Mouse (Mus musculus): ENCODE measurements around the gene Tex14. TPM values are rescaled to one million over a fixed set of nuclear protein-coding genes. Genes with fewer than 3 reads are reported as not detected.

Gene Tex14
- total and polyA plus RNA-seq, 3 experiments, result 0.42 TPM; not detected in 1

DNA sequence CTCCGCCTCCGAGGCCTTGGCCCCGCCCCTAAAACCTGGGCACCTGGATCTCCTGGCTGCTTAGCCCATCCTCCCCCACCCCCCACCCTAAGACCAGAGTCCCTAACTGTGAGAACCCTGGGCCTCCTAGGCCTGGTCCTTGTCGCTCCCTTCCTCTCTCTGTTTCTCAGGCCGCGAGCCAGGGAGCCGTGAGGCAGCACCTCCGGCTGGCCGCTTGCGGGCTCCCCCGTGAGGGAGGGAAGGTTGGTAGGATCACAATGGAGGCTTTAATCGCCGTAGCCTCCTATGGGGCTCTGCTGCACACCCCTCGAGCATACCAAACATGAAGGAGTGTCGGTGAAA is 187.5 kb downstream of the Tex14 start:
- H3K9me3 ChIP-seq (replicated peaks; ENCODE audit: insufficient read depth, low read length), result no peaks in the 10 kb centered on the region
- H3K27ac ChIP-seq (ENCODE audit: control insufficient read depth, low read depth, low read length), result peak overlapping the region; percentile 56
- peaks cover 0 to 13% of the 10 kb centered on the region in 2 experiments; a peak in 2 of 4 replicates for H3K36me3 ChIP-seq (ENCODE audit: control insufficient read depth in 1 of 2, insufficient read depth in 2 of 2, low read length in 2 of 2)
- peaks cover 5 to 17% of the 10 kb centered on the region in 2 experiments; a peak in 3 of 4 replicates for H3K4me1 ChIP-seq (ENCODE audit: control insufficient read depth in 1 of 2, insufficient read depth in 2 of 2, low read length in 2 of 2)
- H3K27me3 ChIP-seq (ENCODE audit: control insufficient read depth in 1 of 2, insufficient read depth in 2 of 2, low read length in 2 of 2), result no peaks in the 10 kb centered on the region
- DNase-seq (ENCODE audit: low read depth, low spot score), result no peak
- peak overlapping the region; percentile 69 for H3K9ac ChIP-seq (ENCODE audit: control insufficient read depth, low read depth, low read length, poor library complexity, severe bottlenecking)
- no peak for TF ChIP-seq MEF2A (IDR thresholded peaks at IDR 0.05; ENCODE audit: extremely low read depth, insufficient replicate concordance, low read depth, low read length, poor library complexity, severe bottlenecking)
- TF ChIP-seq SMC3 (IDR thresholded peaks at IDR 0.05; ENCODE audit: low read depth, low read length), result no peak
- TF ChIP-seq ZC3H11A (IDR thresholded peaks at IDR 0.05; ENCODE audit: low read depth, low read length), result no peak
- no peak for TF ChIP-seq ZMIZ1 (IDR thresholded peaks at IDR 0.05; ENCODE audit: low read depth, low read length)
- 0 out of 2 replicates have a peak, but pooled peaks have one; percentile 48 for TF ChIP-seq UBTF (IDR thresholded peaks at IDR 0.05; ENCODE audit: borderline replicate concordance, insufficient read depth, low read depth, low read length)
- TF ChIP-seq CHD2 (IDR thresholded peaks at IDR 0.05; ENCODE audit: low read length), result no peak
- TF ChIP-seq TBP (IDR thresholded peaks at IDR 0.05; ENCODE audit: low read depth, low read length), result no peak
- TF ChIP-seq USF2 (IDR thresholded peaks at IDR 0.05; ENCODE audit: borderline replicate concordance in 1 of 2, insufficient read depth in 1 of 2, low read depth in 1 of 2, low read length in 2 of 2), result no peak
- TF ChIP-seq RAD21 (IDR thresholded peaks at IDR 0.05; ENCODE audit: low read depth, low read length), result no peak
- TF ChIP-seq HCFC1 (IDR thresholded peaks at IDR 0.05; ENCODE audit: low read depth, low read length), result no peak
- TF ChIP-seq ZKSCAN1 (IDR thresholded peaks at IDR 0.05; ENCODE audit: low read depth, low read length), result no peak
- no peak for TF ChIP-seq GABPA (IDR thresholded peaks at IDR 0.05; ENCODE audit: low read depth, low read length)
- no peak; a peak in 1 of 4 replicates for TF ChIP-seq EP300 (IDR thresholded peaks at IDR 0.05; ENCODE audit: low read depth in 1 of 2, low read length in 2 of 2)
- no peak for TF ChIP-seq E2F4 (IDR thresholded peaks at IDR 0.05; ENCODE audit: borderline replicate concordance, low read depth, low read length)
- peak; percentile 46 to 53; a peak in 1 of 4 replicates for TF ChIP-seq POLR2A (IDR thresholded peaks at IDR 0.05; ENCODE audit: control insufficient read depth in 1 of 2, insufficient read depth in 1 of 2, low read depth in 1 of 2, low read length in 2 of 2, poor library complexity in 1 of 2)
- no peak for TF ChIP-seq KAT2A (conservative IDR thresholded peaks at IDR 0.05; ENCODE audit: low read depth, low read length)
- no peak for TF ChIP-seq NRF1 (IDR thresholded peaks at IDR 0.05; ENCODE audit: insufficient read depth, low read depth, low read length, poor library complexity, severe bottlenecking)
- no peak for TF ChIP-seq MYB (IDR thresholded peaks at IDR 0.05; ENCODE audit: low read depth, low read length)
- no peak for TF ChIP-seq MAFK (IDR thresholded peaks at IDR 0.05; ENCODE audit: borderline replicate concordance, low read depth, low read length)
- TF ChIP-seq ZNF384 (IDR thresholded peaks at IDR 0.05; ENCODE audit: low read depth, low read length), result no peak
- TF ChIP-seq RCOR1 (IDR thresholded peaks at IDR 0.05; ENCODE audit: low read depth, low read length), result no peak
- peak in 1 of 3 experiments; percentile 42; a peak in 3 of 6 replicates for TF ChIP-seq CTCF (IDR thresholded peaks at IDR 0.05 in 2 of 3, conservative IDR thresholded peaks at IDR 0.05 in 1 of 3; ENCODE audit: control insufficient read depth in 1 of 3, insufficient read depth in 1 of 3, low read depth in 2 of 3, low read length in 3 of 3, poor library complexity in 1 of 3, severe bottlenecking in 1 of 3)
- no peak for TF ChIP-seq MAX (IDR thresholded peaks at IDR 0.05; ENCODE audit: low read length)
- TF ChIP-seq BHLHE40 (IDR thresholded peaks at IDR 0.05; ENCODE audit: borderline replicate concordance, low read depth, low read length), result no peak
- TF ChIP-seq TAL1 (IDR thresholded peaks at IDR 0.05; ENCODE audit: low read length), result no peak
- no peak for TF ChIP-seq MYC (IDR thresholded peaks at IDR 0.05; ENCODE audit: low read depth, low read length)
- TF ChIP-seq TCF12 (IDR thresholded peaks at IDR 0.05; ENCODE audit: low read depth, low read length), result no peak
- TF ChIP-seq USF1 (IDR thresholded peaks at IDR 0.05; ENCODE audit: low read depth, low read length), result no peak
- 0 out of 2 replicates have a peak, but pooled peaks have one; percentile 0 for TF ChIP-seq MAZ (IDR thresholded peaks at IDR 0.05; ENCODE audit: low read depth, low read length)
- TF ChIP-seq GATA1 (IDR thresholded peaks at IDR 0.05; ENCODE audit: low read depth, low read length), result no peak
- 0 out of 2 replicates have a peak, but pooled peaks have one; percentile 24 for TF ChIP-seq NELFE (IDR thresholded peaks at IDR 0.05; ENCODE audit: low read depth, low read length)
- no peak for TF ChIP-seq SIN3A (IDR thresholded peaks at IDR 0.05; ENCODE audit: low read length)
- peaks cover 26% of the 10 kb centered on the region for H3K79me2 ChIP-seq (ENCODE audit: control insufficient read depth, insufficient read depth, low read length, poor library complexity)
- H3K4me3 ChIP-seq (ENCODE audit: control insufficient read depth in 1 of 2, insufficient read depth in 1 of 2, low read depth in 2 of 2, low read length in 2 of 2), result peak overlapping the region; percentile 65 to 83
